Comparison of ENCODE assay signal across 8 mouse cellular contexts in the genomic region with DNA sequence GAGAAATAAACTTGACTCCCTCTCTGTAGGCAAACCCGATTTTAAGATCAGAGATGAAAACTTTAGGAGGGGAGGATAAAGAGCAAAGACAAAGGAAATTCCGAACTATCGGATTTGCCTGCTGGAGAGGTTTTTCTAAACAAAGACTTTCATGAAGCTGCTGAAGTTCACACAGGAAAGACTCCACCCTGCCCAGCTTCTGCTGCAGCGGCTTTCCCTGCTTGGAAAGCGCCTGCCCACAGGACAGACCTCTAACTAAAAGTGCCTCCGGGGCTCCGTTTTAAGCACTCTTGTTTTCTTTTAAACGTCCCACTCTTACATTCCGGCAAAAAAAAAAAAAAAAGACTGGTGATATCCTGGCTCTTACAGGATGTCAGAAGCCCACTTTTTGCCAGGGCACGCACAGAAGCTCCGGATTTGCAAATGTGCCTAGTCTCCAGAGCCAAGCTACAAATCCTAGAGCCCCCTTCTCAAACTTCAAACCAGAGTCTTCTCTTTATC. TPM values are rescaled to one million over a fixed set of nuclear protein-coding genes. Genes with fewer than 3 reads are reported as not detected.
DNase-seq lines count a peak whose midpoint lies in the region; ATAC-seq and TF ChIP-seq lines count a peak whose summit lies in the region.

No protein-coding gene starts in this region.

- peak; percentile 49 for TF ChIP-seq POLR2A in embryonic fibroblast, embryonic 13.5 days (IDR thresholded peaks at IDR 0.05; ENCODE audit: low read depth, low read length)

- H3K36me3 ChIP-seq in kidney, embryonic 15.5 days, result no peaks in the 10 kb centered on the region
- no peaks in the 10 kb centered on the region for H3K36me3 ChIP-seq in hindbrain, embryonic 13.5 days
- H3K36me3 ChIP-seq in liver, postnatal 0 days (replicated peaks; ENCODE audit: insufficient read depth, low read length), result no peaks in the 10 kb centered on the region

- 11% methylated on average over 11 of the region's 11 CpGs for WGBS in kidney, embryonic 15.5 days
- WGBS in hindbrain, embryonic 13.5 days, result 10% methylated on average over 11 of the region's 11 CpGs
- WGBS in liver, postnatal 0 days (ENCODE audit: insufficient replicate concordance), result 8% methylated on average over 11 of the region's 11 CpGs

- no peak for DNase-seq in kidney, adult 18-20 months
- no peak for DNase-seq in liver, postnatal 0 days
- peak; percentile 2 for DNase-seq in ovary, postnatal 10 days (ENCODE audit: low spot score)
- DNase-seq in thymus, postnatal 36 days, result no peak
- no peak for DNase-seq in layer of hippocampus, adult 11-12 months (ENCODE audit: low spot score)

- H3K4me2 ChIP-seq in kidney, embryonic 15.5 days, result peak overlapping the region; percentile 54
- H3K4me2 ChIP-seq in hindbrain, embryonic 13.5 days, result peak overlapping the region; percentile 53
- H3K4me2 ChIP-seq in liver, postnatal 0 days (ENCODE audit: low read depth, low read length), result peak overlapping the region; percentile 16; the same call in 1 of the 2 replicates

- peak overlapping the region; percentile 46 for H3K4me3 ChIP-seq in kidney, embryonic 15.5 days (replicated peaks)
- H3K4me3 ChIP-seq in embryonic fibroblast, embryonic 13.5 days (ENCODE audit: insufficient read depth, low read length), result peak overlapping the region; percentile 96
- H3K4me3 ChIP-seq in hindbrain, embryonic 13.5 days, result peak overlapping the region; percentile 38
- H3K4me3 ChIP-seq in liver, postnatal 0 days (ENCODE audit: low read depth, low read length), result peak overlapping the region; percentile 31

- no peak for TF ChIP-seq EP300 in liver, postnatal 0 days (IDR thresholded peaks at IDR 0.05; ENCODE audit: low read depth)

- no peaks in the 10 kb centered on the region for H3K27me3 ChIP-seq in kidney, embryonic 15.5 days
- H3K27me3 ChIP-seq in hindbrain, embryonic 13.5 days, result no peaks in the 10 kb centered on the region
- no peaks in the 10 kb centered on the region; the same call in 1 of the 2 replicates for H3K27me3 ChIP-seq in liver, postnatal 0 days (ENCODE audit: insufficient read depth, low read length)

- 0 out of 2 replicates have a peak, but pooled peaks cover 4% of the 10 kb centered on the region for H3K4me1 ChIP-seq in kidney, embryonic 15.5 days
- H3K4me1 ChIP-seq in embryonic fibroblast, embryonic 13.5 days (ENCODE audit: control insufficient read depth, insufficient read depth, low read length), result peaks cover 2% of the 10 kb centered on the region
- H3K4me1 ChIP-seq in hindbrain, embryonic 13.5 days (replicated peaks), result peaks cover 4% of the 10 kb centered on the region; the same call in 1 of the 2 replicates
- no peaks in the 10 kb centered on the region for H3K4me1 ChIP-seq in liver, postnatal 0 days (ENCODE audit: insufficient read depth)

- no peaks in the 10 kb centered on the region for H3K9me3 ChIP-seq in kidney, embryonic 15.5 days (replicated peaks)
- no peaks in the 10 kb centered on the region for H3K9me3 ChIP-seq in hindbrain, embryonic 13.5 days
- H3K9me3 ChIP-seq in liver, postnatal 0 days (ENCODE audit: low read length), result no peaks in the 10 kb centered on the region

- H3K9ac ChIP-seq in kidney, embryonic 15.5 days, result peak overlapping the region; percentile 51
- peak overlapping the region; percentile 58 for H3K9ac ChIP-seq in hindbrain, embryonic 13.5 days
- H3K9ac ChIP-seq in liver, postnatal 0 days (replicated peaks), result 0 out of 2 replicates have a peak overlapping the region, but pooled peaks have one; percentile 12

- ATAC-seq in kidney, embryonic 15.5 days (replicated peaks; ENCODE audit: low FRiP score), result peak; percentile 55
- 0 out of 2 replicates have a peak, but pooled peaks have one; percentile 46 for ATAC-seq in hindbrain, embryonic 13.5 days (ENCODE audit: low FRiP score)
- no peak for ATAC-seq in liver, postnatal 0 days

- peak overlapping the region; percentile 82 for H3K27ac ChIP-seq in kidney, embryonic 15.5 days
- H3K27ac ChIP-seq in embryonic fibroblast, embryonic 13.5 days (ENCODE audit: insufficient read depth, low read length), result peak overlapping the region; percentile 98
- H3K27ac ChIP-seq in hindbrain, embryonic 13.5 days, result peak overlapping the region; percentile 5; the same call in 1 of the 2 replicates
- no peak overlapping the region for H3K27ac ChIP-seq in liver, postnatal 0 days (ENCODE audit: low read depth)

- TF ChIP-seq CTCF in embryonic fibroblast, embryonic 13.5 days (IDR thresholded peaks at IDR 0.05; ENCODE audit: borderline replicate concordance, insufficient read depth, low read length), result no peak
- TF ChIP-seq CTCF in liver, postnatal 0 days (IDR thresholded peaks at IDR 0.05; ENCODE audit: low read depth), result no peak

RNA-seq across cellular contexts. Expression of a gene that starts 0.8 kb away (rescaled TPM):
- 42.6 and 47.9 TPM in 2 replicates for polyA plus RNA-seq in kidney, embryonic 15.5 days (2015; fragmentation: Nextera tagmentation; extraction: Ambion mirVana)
- polyA plus RNA-seq in embryonic fibroblast, embryonic 13.5 days (2011; ENCODE audit: insufficient read length, low read depth, missing spikeins), result 998 and 1,092 TPM in 2 replicates
- 17.9 and 20.7 TPM in 2 replicates for polyA plus RNA-seq in hindbrain, embryonic 13.5 days (2015; fragmentation: Nextera tagmentation; extraction: Ambion mirVana)
- polyA plus RNA-seq in liver, postnatal 0 days (2015; fragmentation: Nextera tagmentation; extraction: Ambion mirVana), result 4.6 and 5.2 TPM in 2 replicates

Comparison
In these comparisons a context has a peak if more than half of its experiments do, and no peak if none do; other contexts are left out.
1. H3K4me3 ChIP-seq: peak in every context shown above with its lines; median percentile 96 in embryonic fibroblast, embryonic 13.5 days; 46 in kidney, embryonic 15.5 days; 38 in hindbrain, embryonic 13.5 days; 31 in liver, postnatal 0 days.
2. RNA of a gene that starts 0.8 kb away (polyA plus RNA-seq): 998 to 1,092 TPM in embryonic fibroblast, embryonic 13.5 days; 42.6 to 47.9 TPM in kidney, embryonic 15.5 days, 17.9 to 20.7 TPM in hindbrain, embryonic 13.5 days and 4.6 to 5.2 TPM in liver, postnatal 0 days; every median in the first group is over 10 times any median in the second.
3. Peak in every context shown above with its lines, with median percentiles within 50 percentile points of each other: H3K4me2 ChIP-seq and H3K9ac ChIP-seq.